Mouse (Mus musculus) adrenal gland, adult 8-10 months (tissue): ENCODE data around the gene Gm8113. TPM values are rescaled to one million over a fixed set of nuclear protein-coding genes. Genes with fewer than 3 reads are reported as not detected.
"Not testable (repeated sequence)": the region's sequence is repeated elsewhere in the genome, so short reads cannot be mapped to it uniquely, and the experiment has no call there.

Experiments
- DNase-seq: peaks from one replicate; pipeline ENCODE4 v3.0.0; 2022
- total RNA-seq, 4 experiments: library from RNA; stranded (reverse); gene quantifications; 2 replicates each; pipeline ENCODE4 v1.2.4; 2022

Gm8113 gene
- 1 to 10 TPM in 3 of 4 experiments, under 1 TPM in 1; 0.92 to 4.9 (median 2.6) TPM for total RNA-seq

- DNase-seq: peak; percentile 18
Measured at GRCm38 (mm10) chr14:43924688-43925403, at the start of gene Gm8113. Gene Gm8113 (plus strand): TSS chr14:43925390.

GRCm38 (mm10) chr14:43875417-43875816 lies 49.8 kb upstream of the Gm8113 start, which contains the start of gene Ear1:
Gene Ear1 (minus strand): TSS chr14:43875517.
- not testable (repeated sequence) for DNase-seq

- not testable (repeated sequence) for DNase-seq
Measured at GRCm38 (mm10) chr14:43877789-43878188, 47.4 kb upstream of the Gm8113 start.

GRCm38 (mm10) chr14:43879966-43880545 lies 45.1 kb upstream of the Gm8113 start:
- DNase-seq: not testable (repeated sequence)

- DNase-seq: not testable (repeated sequence)
Measured at GRCm38 (mm10) chr14:43886235-43886634, 39.0 kb upstream of the Gm8113 start.

GRCm38 (mm10) chr14:43891288-43891687 lies 33.9 kb upstream of the Gm8113 start:
- not testable (repeated sequence) for DNase-seq

- DNase-seq: not testable (repeated sequence)
Measured at GRCm38 (mm10) chr14:43895357-43895756, 29.8 kb upstream of the Gm8113 start.

- not testable (repeated sequence) for DNase-seq
Measured at GRCm38 (mm10) chr14:43898577-43898976, 26.6 kb upstream of the Gm8113 start.

- peak; percentile 16 for DNase-seq
Measured at GRCm38 (mm10) chr14:43918214-43918613, 7.0 kb upstream of the Gm8113 start.

- not testable (repeated sequence) for DNase-seq
Measured at GRCm38 (mm10) chr14:43923459-43923858, 1.7 kb upstream of the Gm8113 start, which contains the start of gene Ear10. Gene Ear10 (minus strand): TSS chr14:43923559.

GRCm38 (mm10) chr14:43925404-43925950 lies 287 bp downstream of the Gm8113 start:
- DNase-seq: not testable (repeated sequence)

- DNase-seq: not testable (repeated sequence)
Measured at GRCm38 (mm10) chr14:43932991-43933390, 7.8 kb downstream of the Gm8113 start.

- not testable (repeated sequence) for DNase-seq
Measured at GRCm38 (mm10) chr14:43933399-43933798, 8.2 kb downstream of the Gm8113 start.

GRCm38 (mm10) chr14:43953382-43953781 lies 28.2 kb downstream of the Gm8113 start:
- DNase-seq: not testable (repeated sequence)

GRCm38 (mm10) chr14:43955074-43955473 lies 29.9 kb downstream of the Gm8113 start:
- not testable (repeated sequence) for DNase-seq

- DNase-seq: not testable (repeated sequence)
Measured at GRCm38 (mm10) chr14:43956769-43957168, 31.6 kb downstream of the Gm8113 start, which contains the start of gene Ang5. Gene Ang5 (plus strand): TSS chr14:43957069.

Other genes starting within 250 kb of the Gm8113 start
- not detected for gene Gm8165, start 248.2 kb upstream of the Gm8113 start, total RNA-seq
- 1 to 10 TPM in 2 of 4 experiments, under 1 TPM in 2; 0.31 to 3.0 (median 1.1) TPM for gene Gm7324, start 227.6 kb upstream of the Gm8113 start, total RNA-seq
- gene Gm16506, start 197.9 kb upstream of the Gm8113 start, total RNA-seq: not detected
- gene Gm6526, start 177.5 kb upstream of the Gm8113 start, total RNA-seq: not detected
- not detected for gene Gm8180, start 140.6 kb upstream of the Gm8113 start, total RNA-seq
- gene Ear1, start 49.9 kb upstream of the Gm8113 start, total RNA-seq: not detected
- not detected for gene Ear10, start 1.8 kb upstream of the Gm8113 start, total RNA-seq
- not detected for gene Ang5, start 31.7 kb downstream of the Gm8113 start, total RNA-seq
- gene Ang6, start 76.9 kb downstream of the Gm8113 start, total RNA-seq: not detected
- 1 to 10 TPM; 1.2 to 4.0 (median 1.3) TPM for gene Ear2, start 177.3 kb downstream of the Gm8113 start, total RNA-seq
- gene Gm3327, start 198.5 kb downstream of the Gm8113 start, total RNA-seq: not detected